Mouse (Mus musculus): Measurements from ENCODE around the gene Dnajc15. TPM values are rescaled to one million over a fixed set of nuclear protein-coding genes. Genes with fewer than 3 reads are reported as not detected.

Gene Dnajc15
- polyA plus RNA-seq, 1 experiment: 4.4 TPM

DNA sequence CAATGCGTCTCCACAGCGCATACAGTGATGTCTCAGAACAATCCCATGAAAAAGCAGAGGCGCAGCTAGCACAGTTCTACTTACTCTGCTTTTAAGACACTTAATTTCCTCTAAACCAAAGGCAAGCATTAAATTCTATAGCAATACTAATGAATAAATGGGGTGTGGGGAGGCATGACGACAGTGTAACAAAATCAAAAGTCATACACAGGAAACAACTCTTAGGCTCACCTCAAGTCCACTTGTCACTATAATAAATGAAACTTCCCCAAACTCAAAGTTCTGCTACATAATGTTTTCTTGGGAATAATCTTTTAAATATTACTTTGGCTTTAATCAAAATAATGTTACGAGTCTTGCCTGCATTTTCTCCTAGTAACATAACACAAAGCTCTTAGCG, 10.4 kb downstream of the Dnajc15 start:
- DNase-seq: no peak
- no peak overlapping the region for H3K4me3 ChIP-seq (replicated peaks; ENCODE audit: extremely low read depth, low read depth, low read length)
- WGBS: 85% methylated on average over 6 of the region's 6 CpGs

DNA sequence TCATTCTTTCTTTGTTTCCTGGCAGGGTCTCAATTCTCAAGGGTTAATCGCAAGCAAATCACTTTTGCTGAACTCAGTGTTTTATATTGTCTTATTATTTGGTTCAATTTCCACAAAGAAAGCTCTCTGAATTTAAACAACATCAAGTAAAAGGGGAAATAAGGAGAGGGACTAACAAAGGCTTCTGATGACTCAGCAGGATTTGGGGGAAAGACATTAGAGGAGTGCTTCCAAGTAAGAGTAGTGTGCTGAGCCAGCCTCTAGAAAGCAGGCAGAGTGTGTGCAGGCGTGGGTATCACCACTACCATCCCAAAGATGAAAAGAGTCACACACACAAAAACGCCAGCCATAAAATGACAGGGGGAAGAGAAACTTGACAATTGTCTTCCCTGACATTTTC, 10.9 kb downstream of the Dnajc15 start:
- Histone ChIP-seq H3K4me1 (ENCODE audit: control insufficient read depth, insufficient read depth, low read length) (no peaks in the 10 kb centered on the region), H3K4me3 (replicated peaks; ENCODE audit: extremely low read depth, low read depth, low read length) (no peak overlapping the region)
- TF ChIP-seq POLR2A (IDR thresholded peaks at IDR 0.05; ENCODE audit: borderline replicate concordance, extremely low read depth, low read depth, low read length) (no peak), CTCF (IDR thresholded peaks at IDR 0.05; ENCODE audit: insufficient read depth, low read length) (no peak)
- WGBS: 65% methylated on average over 3 of the region's 3 CpGs
- DNase-seq: no peak

More for the DNA sequence above, 10.4 kb downstream of the Dnajc15 start:
- no peak for TF ChIP-seq POLR2A (IDR thresholded peaks at IDR 0.05; ENCODE audit: borderline replicate concordance, extremely low read depth, low read depth, low read length)
- TF ChIP-seq CTCF (IDR thresholded peaks at IDR 0.05; ENCODE audit: insufficient read depth, low read length): no peak
- H3K4me1 ChIP-seq (ENCODE audit: control insufficient read depth, insufficient read depth, low read length): no peaks in the 10 kb centered on the region

DNA sequence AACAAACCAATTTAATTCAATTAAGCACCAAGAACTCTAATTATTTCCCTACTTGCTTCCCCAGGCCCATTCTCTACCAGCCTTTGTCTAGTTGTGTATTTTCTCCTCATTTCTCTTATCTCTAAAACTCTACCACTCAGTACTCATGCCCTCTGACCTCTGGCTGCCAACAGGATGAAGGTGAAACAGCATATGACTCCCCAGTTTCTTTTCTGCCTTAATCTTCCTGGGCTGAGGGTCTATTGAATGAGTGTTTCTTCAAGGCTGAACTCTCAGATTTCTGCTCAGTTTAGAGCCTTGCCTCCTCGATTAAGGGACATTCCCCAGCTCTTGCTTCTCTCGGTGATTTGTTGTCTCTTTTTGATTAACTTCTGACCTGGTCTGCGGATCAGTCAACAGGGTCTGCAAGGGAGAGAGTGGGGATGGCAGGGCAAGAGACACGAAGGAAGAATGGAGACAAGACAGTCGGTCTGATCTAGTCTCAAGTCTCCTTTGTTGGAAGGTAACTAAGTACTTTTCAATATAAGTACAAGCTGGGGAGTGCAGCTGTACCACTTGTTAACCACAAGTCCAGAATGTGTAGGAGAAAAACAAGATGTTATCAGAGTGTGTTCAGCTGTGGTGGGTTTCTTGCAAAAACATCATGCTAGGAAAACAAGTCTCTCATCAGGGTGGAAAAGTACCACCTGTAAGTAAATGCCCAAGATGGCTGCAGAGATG, 13.9 kb downstream of the Dnajc15 start:
- no peak for DNase-seq
- Histone ChIP-seq H3K4me1 (ENCODE audit: control insufficient read depth, insufficient read depth, low read length) (no peaks in the 10 kb centered on the region), H3K4me3 (replicated peaks; ENCODE audit: extremely low read depth, low read depth, low read length) (no peak overlapping the region)
- WGBS: 44% methylated on average over 5 of the region's 5 CpGs
- TF ChIP-seq POLR2A (IDR thresholded peaks at IDR 0.05; ENCODE audit: borderline replicate concordance, extremely low read depth, low read depth, low read length) (no peak), CTCF (IDR thresholded peaks at IDR 0.05; ENCODE audit: insufficient read depth, low read length) (no peak)

DNA sequence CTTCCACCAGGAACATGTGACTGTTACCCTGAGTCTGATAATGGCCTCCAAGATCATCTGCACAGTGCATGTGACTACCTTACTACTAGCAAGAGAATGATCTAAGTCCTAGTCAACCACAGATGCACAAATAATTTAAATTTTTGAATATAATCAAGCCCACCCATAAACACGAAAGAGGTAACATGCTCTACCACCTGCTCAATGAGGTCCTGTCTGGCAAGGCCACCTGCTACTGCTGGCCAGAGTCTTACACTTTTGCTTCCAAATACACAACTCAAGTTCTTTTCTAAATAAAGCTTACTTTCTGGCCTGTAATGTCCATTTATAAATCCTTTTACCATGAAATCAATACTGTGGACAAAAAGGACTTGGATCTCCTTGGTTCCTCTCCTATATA, 15.0 kb downstream of the Dnajc15 start:
- no peak for TF ChIP-seq CTCF (IDR thresholded peaks at IDR 0.05; ENCODE audit: insufficient read depth, low read length)
- no peak for TF ChIP-seq POLR2A (IDR thresholded peaks at IDR 0.05; ENCODE audit: borderline replicate concordance, extremely low read depth, low read depth, low read length)
- H3K4me3 ChIP-seq (replicated peaks; ENCODE audit: extremely low read depth, low read depth, low read length): no peak overlapping the region
- WGBS: 78% methylated on average over 1 of the region's 1 CpGs

GRCm38 (mm10) chr14:77853951-77854350, 21.0 kb downstream of the Dnajc15 start:
- no peak for TF ChIP-seq POLR2A (IDR thresholded peaks at IDR 0.05; ENCODE audit: borderline replicate concordance, extremely low read depth, low read depth, low read length)
- WGBS: 75% methylated on average over 1 of the region's 1 CpGs
- Histone ChIP-seq H3K4me1 (ENCODE audit: control insufficient read depth, insufficient read depth, low read length) (no peaks in the 10 kb centered on the region; the same call in none of the 2 replicates), H3K4me3 (replicated peaks; ENCODE audit: extremely low read depth, low read depth, low read length) (no peak overlapping the region)
- no peak for DNase-seq

More for the DNA sequence above, 15.0 kb downstream of the Dnajc15 start:
- no peaks in the 10 kb centered on the region for H3K4me1 ChIP-seq (ENCODE audit: control insufficient read depth, insufficient read depth, low read length)
- DNase-seq: no peak

GRCm38 (mm10) chr14:77849852-77850251, 25.1 kb downstream of the Dnajc15 start:
- no peak for DNase-seq
- Histone ChIP-seq H3K4me3 (replicated peaks; ENCODE audit: extremely low read depth, low read depth, low read length) (no peak overlapping the region), H3K4me1 (ENCODE audit: control insufficient read depth, insufficient read depth, low read length) (no peaks in the 10 kb centered on the region; the same call in none of the 2 replicates)
- WGBS: 45% methylated on average over 7 of the region's 7 CpGs
- no peak for TF ChIP-seq POLR2A (IDR thresholded peaks at IDR 0.05; ENCODE audit: borderline replicate concordance, extremely low read depth, low read depth, low read length)
- TF ChIP-seq CTCF (IDR thresholded peaks at IDR 0.05; ENCODE audit: insufficient read depth, low read length): no peak

GRCm38 (mm10) chr14:77848349-77848748, 26.6 kb downstream of the Dnajc15 start:
- TF ChIP-seq POLR2A (IDR thresholded peaks at IDR 0.05; ENCODE audit: borderline replicate concordance, extremely low read depth, low read depth, low read length) (no peak), CTCF (IDR thresholded peaks at IDR 0.05; ENCODE audit: insufficient read depth, low read length) (no peak)
- no peak overlapping the region for H3K4me3 ChIP-seq (replicated peaks; ENCODE audit: extremely low read depth, low read depth, low read length)
- 75% methylated on average over 1 of the region's 1 CpGs for WGBS

DNA sequence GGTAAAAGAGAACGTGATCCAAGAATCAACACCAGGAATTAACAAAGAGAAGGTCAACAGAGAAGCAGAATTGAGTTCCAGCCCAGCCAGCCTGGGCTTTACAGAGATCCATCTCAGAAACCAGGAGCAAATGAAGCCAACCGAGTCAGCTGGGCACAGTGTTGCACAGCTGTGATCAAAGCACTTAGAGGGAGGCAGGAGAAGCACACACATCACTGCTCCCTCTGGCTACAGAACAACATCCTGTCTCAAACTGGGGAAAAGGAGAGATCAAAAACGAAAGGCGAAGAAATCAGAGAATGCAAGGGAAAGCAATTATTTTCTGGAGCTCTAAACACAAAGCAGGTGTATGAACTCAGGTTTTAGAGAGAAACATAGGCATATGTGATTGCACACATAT, 28.7 kb downstream of the Dnajc15 start:
- DNase-seq: no peak
- no peak for TF ChIP-seq CTCF (IDR thresholded peaks at IDR 0.05; ENCODE audit: insufficient read depth, low read length)
- no peak for TF ChIP-seq POLR2A (IDR thresholded peaks at IDR 0.05; ENCODE audit: borderline replicate concordance, extremely low read depth, low read depth, low read length)
- no peaks in the 10 kb centered on the region; the same call in none of the 2 replicates for H3K4me1 ChIP-seq (ENCODE audit: control insufficient read depth, insufficient read depth, low read length)
- H3K4me3 ChIP-seq (replicated peaks; ENCODE audit: extremely low read depth, low read depth, low read length): no peak overlapping the region
- 72% methylated on average over 4 of the region's 4 CpGs for WGBS

More at GRCm38 (mm10) chr14:77848349-77848748, 26.6 kb downstream of the Dnajc15 start:
- DNase-seq: no peak
- no peaks in the 10 kb centered on the region; the same call in none of the 2 replicates for H3K4me1 ChIP-seq (ENCODE audit: control insufficient read depth, insufficient read depth, low read length)

DNA sequence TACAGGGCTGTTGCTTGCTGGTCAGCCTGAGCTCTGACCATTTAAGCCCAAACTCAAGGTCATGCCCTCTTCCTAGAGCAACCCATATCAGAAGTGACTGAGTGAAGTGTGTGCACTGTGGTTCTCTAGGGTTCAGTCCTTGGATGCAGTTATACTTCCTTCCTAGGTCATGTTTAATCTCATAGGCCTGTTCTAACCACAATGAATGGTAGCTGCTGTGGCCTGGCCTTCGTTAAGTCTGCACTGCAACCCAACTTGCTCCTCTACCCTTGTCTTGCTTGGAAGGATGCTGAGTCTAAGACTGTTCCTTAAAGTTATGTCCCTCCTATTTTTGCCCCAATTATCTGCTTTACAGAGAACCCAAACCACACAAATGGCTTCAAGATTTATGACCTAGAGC, 29.4 kb downstream of the Dnajc15 start:
- DNase-seq: no peak
- TF ChIP-seq POLR2A (IDR thresholded peaks at IDR 0.05; ENCODE audit: borderline replicate concordance, extremely low read depth, low read depth, low read length) (no peak), CTCF (IDR thresholded peaks at IDR 0.05; ENCODE audit: insufficient read depth, low read length) (no peak)
- Histone ChIP-seq H3K4me3 (replicated peaks; ENCODE audit: extremely low read depth, low read depth, low read length) (no peak overlapping the region), H3K4me1 (ENCODE audit: control insufficient read depth, insufficient read depth, low read length) (no peaks in the 10 kb centered on the region; the same call in 1 of the 2 replicates)
- WGBS: 71% methylated on average over 1 of the region's 1 CpGs

DNA sequence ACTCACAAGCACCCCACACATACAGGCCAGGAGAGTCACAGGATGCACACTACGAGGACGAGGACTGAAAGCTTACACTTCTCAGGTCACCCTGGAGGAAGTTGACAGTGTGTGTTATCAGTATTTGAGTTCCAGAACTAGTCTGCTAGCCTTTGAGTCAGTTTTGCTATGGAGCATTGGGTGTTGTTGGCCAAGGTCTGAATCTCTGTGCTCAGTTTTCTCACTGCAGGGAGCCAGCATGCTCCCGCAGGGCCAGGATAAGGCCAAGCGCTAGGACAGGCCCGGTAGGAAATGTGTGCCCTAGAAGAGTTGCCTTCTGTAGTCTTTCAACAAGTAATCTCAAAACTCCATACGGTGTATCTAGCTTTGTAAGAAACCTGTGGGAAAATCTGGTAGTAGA, 34.4 kb downstream of the Dnajc15 start:
- 74% methylated on average over 6 of the region's 6 CpGs for WGBS
- no peak for DNase-seq
- no peak for TF ChIP-seq POLR2A (IDR thresholded peaks at IDR 0.05; ENCODE audit: borderline replicate concordance, extremely low read depth, low read depth, low read length)
- no peak for TF ChIP-seq CTCF (IDR thresholded peaks at IDR 0.05; ENCODE audit: insufficient read depth, low read length)

More for the DNA sequence above, 34.4 kb downstream of the Dnajc15 start:
- no peak overlapping the region for H3K4me3 ChIP-seq (replicated peaks; ENCODE audit: extremely low read depth, low read depth, low read length)
- peaks cover 3% of the 10 kb centered on the region for H3K4me1 ChIP-seq (ENCODE audit: control insufficient read depth, insufficient read depth, low read length)

Measured in lung, adult 2 months (tissue).